Mouse (Mus musculus) kidney, embryonic 16.5 days (tissue): ENCODE measurements around the gene Lum. TPM values are rescaled to one million over a fixed set of nuclear protein-coding genes. Genes with fewer than 3 reads are reported as not detected.
A peak's percentile ranks its signal among the peaks of the same experiment; 100 is the strongest.

ENCODE experiments used
- ATAC-seq: fragments of 200-750 bp; cut with Nextera tagmentation; 2 replicates; pipeline ENCODE4 v1.8.0; 2017; ENCODE audit warnings: moderate TSS enrichment; ENCODE audit not compliant: low FRiP score, low TSS enrichment
- H3K27ac ChIP-seq: fragments of 300-500 bp; sonication (generic); 2 replicates; pipeline ENCODE4 v1.5.1; 2014; ENCODE audit warnings: low read length
- H3K27me3 ChIP-seq: fragments of 300-500 bp; sonication (generic); 2 replicates; pipeline ENCODE4 v1.6.1; 2014; ENCODE audit warnings: low read length, control low read depth, mixed read lengths; ENCODE audit not compliant: insufficient read depth
- H3K36me3 ChIP-seq: fragments of 300-500 bp; sonication (generic); 2 replicates; pipeline ENCODE4 v1.6.1; 2014; ENCODE audit warnings: low read length, control low read depth, mixed read lengths; ENCODE audit not compliant: insufficient read depth
- H3K4me1 ChIP-seq: fragments of 300-500 bp; sonication (generic); 2 replicates; pipeline ENCODE4 v1.6.1; 2014; ENCODE audit warnings: low read length, control low read depth, mixed read lengths; ENCODE audit not compliant: insufficient read depth
- H3K4me2 ChIP-seq: fragments of 300-500 bp; sonication (generic); replicated peaks from 2 replicates; pipeline ENCODE4 v1.6.1; 2014; ENCODE audit warnings: low read depth, low read length
- H3K4me3 ChIP-seq: fragments of 300-500 bp; sonication (generic); 2 replicates; pipeline ENCODE4 v1.5.1; 2014; ENCODE audit warnings: mild to moderate bottlenecking, low read length
- H3K9ac ChIP-seq: fragments of 300-500 bp; sonication (generic); replicated peaks from 2 replicates; pipeline ENCODE4 v1.6.1; 2014; ENCODE audit warnings: low read length
- H3K9me3 ChIP-seq: fragments of 300-500 bp; sonication (generic); 2 replicates; pipeline ENCODE4 v1.6.1; 2016; ENCODE audit warnings: low read length, control low read depth
- WGBS: fragments of 180-500 bp; shearing (Covaris S2); extraction: QIAGEN DNeasy Blood & Tissue Kit; methylation state at CpG from one replicate; pipeline ENCODE4 v1.1.7; 2014; 5-methylcytosine and 5-hydroxymethylcytosine counted together
- polyA plus RNA-seq: library from polyadenylated mRNA; unstranded; fragments of >200 nt; fragmentation: Nextera tagmentation; extraction: Ambion mirVana; gene quantifications from 2 replicates; pipeline ENCODE4 v1.2.1, GENCODE M21; 2015

Lum gene
- polyA plus RNA-seq, 1 experiment from 2014 or later = 76.3 TPM

- WGBS = 53% methylated on average over 5 of the region's 5 CpGs
- no peak overlapping the region for H3K27ac ChIP-seq
- 0 out of 2 replicates have a peak, but pooled peaks cover 3% of the 10 kb centered on the region for H3K4me1 ChIP-seq
- H3K36me3 ChIP-seq = no peaks in the 10 kb centered on the region
- H3K4me2 ChIP-seq = no peak overlapping the region
- H3K27me3 ChIP-seq = no peaks in the 10 kb centered on the region
- no peak overlapping the region for H3K4me3 ChIP-seq
- H3K9ac ChIP-seq = no peak overlapping the region
- no peaks in the 10 kb centered on the region for H3K9me3 ChIP-seq
- no peak for ATAC-seq
These were observed 22.2 kb downstream of the Lum start for GRCm38 (mm10) chr10:97587159-97587558.

GRCm38 (mm10) chr10:97589574-97589973 lies 24.6 kb downstream of the Lum start:
- H3K27ac ChIP-seq = no peak overlapping the region
- no peak overlapping the region for H3K9ac ChIP-seq
- no peak overlapping the region for H3K4me3 ChIP-seq
- ATAC-seq = no peak
- H3K4me2 ChIP-seq = no peak overlapping the region
- WGBS = 74% methylated on average over 6 of the region's 6 CpGs
- no peaks in the 10 kb centered on the region for H3K27me3 ChIP-seq
- no peaks in the 10 kb centered on the region for H3K36me3 ChIP-seq
- no peaks in the 10 kb centered on the region for H3K4me1 ChIP-seq
- H3K9me3 ChIP-seq = no peaks in the 10 kb centered on the region

- Histone ChIP-seq H3K9me3 (no peaks in the 10 kb centered on the region), H3K36me3 (no peaks in the 10 kb centered on the region), H3K4me3 (no peak overlapping the region), H3K9ac (no peak overlapping the region), H3K4me1 (no peaks in the 10 kb centered on the region), H3K27ac (no peak overlapping the region), H3K4me2 (no peak overlapping the region), H3K27me3 (no peaks in the 10 kb centered on the region)
- WGBS = 43% methylated on average over 3 of the region's 3 CpGs
- ATAC-seq = no peak
These were observed 26.1 kb downstream of the Lum start for GRCm38 (mm10) chr10:97591036-97591435.

- WGBS = 30% methylated on average over 3 of the region's 3 CpGs
- no peak overlapping the region for H3K4me2 ChIP-seq
- H3K9me3 ChIP-seq = no peaks in the 10 kb centered on the region
- no peak overlapping the region for H3K27ac ChIP-seq
- H3K4me1 ChIP-seq = no peaks in the 10 kb centered on the region
- peak; percentile 78; the same call in 1 of the 2 replicates for ATAC-seq
- no peaks in the 10 kb centered on the region for H3K27me3 ChIP-seq
- no peak overlapping the region for H3K9ac ChIP-seq
- no peaks in the 10 kb centered on the region for H3K36me3 ChIP-seq
- no peak overlapping the region for H3K4me3 ChIP-seq
These were observed 26.8 kb downstream of the Lum start for GRCm38 (mm10) chr10:97591685-97592084.

GRCm38 (mm10) chr10:97595680-97596079 lies 30.8 kb downstream of the Lum start:
- no peak for ATAC-seq
- no peaks in the 10 kb centered on the region for H3K36me3 ChIP-seq
- no peak overlapping the region for H3K4me2 ChIP-seq
- H3K9ac ChIP-seq = no peak overlapping the region
- no peaks in the 10 kb centered on the region for H3K4me1 ChIP-seq
- H3K4me3 ChIP-seq = no peak overlapping the region
- WGBS = 92% methylated on average over 1 of the region's 1 CpGs
- H3K9me3 ChIP-seq = no peaks in the 10 kb centered on the region
- H3K27ac ChIP-seq = no peak overlapping the region
- no peaks in the 10 kb centered on the region for H3K27me3 ChIP-seq

GRCm38 (mm10) chr10:97601744-97602143 lies 36.8 kb downstream of the Lum start:
- no peak overlapping the region for H3K4me3 ChIP-seq
- no peaks in the 10 kb centered on the region for H3K4me1 ChIP-seq
- ATAC-seq = peak; percentile 61; the same call in 1 of the 2 replicates
- no peaks in the 10 kb centered on the region for H3K9me3 ChIP-seq
- no peak overlapping the region for H3K4me2 ChIP-seq
- no peaks in the 10 kb centered on the region for H3K27me3 ChIP-seq
- WGBS = 39% methylated on average over 4 of the region's 4 CpGs
- H3K36me3 ChIP-seq = no peaks in the 10 kb centered on the region
- H3K27ac ChIP-seq = no peak overlapping the region
- H3K9ac ChIP-seq = no peak overlapping the region

GRCm38 (mm10) chr10:97603256-97603655 lies 38.3 kb downstream of the Lum start:
- Histone ChIP-seq H3K4me3 (no peak overlapping the region), H3K9me3 (no peaks in the 10 kb centered on the region), H3K4me1 (no peaks in the 10 kb centered on the region), H3K27me3 (no peaks in the 10 kb centered on the region), H3K27ac (no peak overlapping the region), H3K4me2 (no peak overlapping the region), H3K36me3 (no peaks in the 10 kb centered on the region), H3K9ac (no peak overlapping the region)
- no peak for ATAC-seq

GRCm38 (mm10) chr10:97606579-97606978 lies 41.7 kb downstream of the Lum start, which contains the start of gene Kera:
Gene Kera (plus strand): TSS chr10:97606879.
- Histone ChIP-seq H3K4me1 (no peaks in the 10 kb centered on the region), H3K4me2 (no peak within 1 kb of the TSS), H3K9me3 (no peaks in the 10 kb centered on the region), H3K9ac (no peak within 1 kb of the TSS), H3K36me3 (no peaks in the 10 kb centered on the region), H3K27me3 (no peaks in the 10 kb centered on the region), H3K27ac (no peak within 1 kb of the TSS), H3K4me3 (no peak within 1 kb of the TSS)
- no peak for ATAC-seq
- 74% methylated on average over 2 of the region's 2 CpGs for WGBS

Other genes with a start within 250 kb of the Lum start
- 236 and 276 TPM in 2 replicates for gene Dcn, start 85.5 kb upstream of the Lum start, polyA plus RNA-seq
- gene Kera, start 41.8 kb downstream of the Lum start, polyA plus RNA-seq = 0.32 and 0.35 TPM in 2 replicates
- 0.36 and 0.39 TPM in 2 replicates for gene Epyc, start 78.9 kb downstream of the Lum start, polyA plus RNA-seq
- gene Ccer1, start 127.9 kb downstream of the Lum start, polyA plus RNA-seq = not detected in 2 replicates
- not detected in 2 replicates for gene C030005K15Rik, start 161.6 kb downstream of the Lum start, polyA plus RNA-seq